In genomic region chr7:28714667-28715066, GRCm38 (mm10) we compare ENCODE assay signal across 20 mouse cellular contexts. TPM values are rescaled to one million over a fixed set of nuclear protein-coding genes. Genes with fewer than 3 reads are reported as not detected.
DNase-seq lines count a peak whose midpoint lies in the region; ATAC-seq lines count a peak whose summit lies in the region.
"Had no signal": no experiment of that assay in that cellular context is flagged by ENCODE, and none has a peak within 500 bp of the region (broad histone marks: within the 10 kb centered on the region; RNA-seq: fewer than 3 reads in every experiment).

No protein-coding gene starts in this region.

- H3K9me3 ChIP-seq in neural tube, embryonic 15.5 days (replicated peaks): no peaks in the 10 kb centered on the region
- H3K9me3 ChIP-seq: hindbrain, embryonic 12.5 days; kidney, embryonic 15.5 days; limb, embryonic 15.5 days; midbrain, embryonic 12.5 days had no signal

- ATAC-seq in frontal cortex, adult (ENCODE audit: low TSS enrichment): peak; percentile 78; the same call in 1 of the 2 replicates
- ATAC-seq in neural tube, embryonic 15.5 days (ENCODE audit: low FRiP score): no peak

- intact Hi-C loops in left cerebral cortex, postnatal 4 days (cut with DNase I): loop anchor here (5.0 kb wide), 1 partner anchor 267 kb away; no protein-coding TSS in a partner anchor

- H3K27ac ChIP-seq in neural tube, embryonic 15.5 days (replicated peaks): no peak overlapping the region
- H3K27ac ChIP-seq: hindbrain, embryonic 12.5 days; kidney, embryonic 15.5 days; limb, embryonic 15.5 days; midbrain, embryonic 12.5 days had no signal

- no peak overlapping the region for H3K9ac ChIP-seq in neural tube, embryonic 15.5 days (replicated peaks)
- H3K9ac ChIP-seq: hindbrain, embryonic 12.5 days; kidney, embryonic 15.5 days; limb, embryonic 15.5 days; midbrain, embryonic 12.5 days had no signal

- H3K4me1 ChIP-seq in neural tube, embryonic 15.5 days: peaks cover 9% of the 10 kb centered on the region

- H3K27me3 ChIP-seq in neural tube, embryonic 15.5 days (replicated peaks): no peaks in the 10 kb centered on the region; the same call in 1 of the 2 replicates
- H3K27me3 ChIP-seq: CH12.LX; hindbrain, embryonic 12.5 days; kidney, embryonic 15.5 days; limb, embryonic 15.5 days had no signal

- no peak overlapping the region for H3K4me3 ChIP-seq in neural tube, embryonic 15.5 days (replicated peaks)
- H3K4me3 ChIP-seq: hindbrain, embryonic 12.5 days; kidney, embryonic 15.5 days; limb, embryonic 15.5 days; midbrain, embryonic 12.5 days had no signal

- DNase-seq in frontal cortex, postnatal 14 days (ENCODE audit: low spot score in 2 of 2): no peak
- peak; percentile 40 to 50 for DNase-seq in left cerebral cortex, adult 18-20 months (ENCODE audit: low spot score in 2 of 2)
- DNase-seq in left cerebral cortex, postnatal 4 days: no peak
- peak; percentile 30 to 51 for DNase-seq in frontal cortex, postnatal 10 days (ENCODE audit: low spot score in 2 of 2)
- DNase-seq in right cerebral cortex, postnatal 25 days: peak; percentile 43
- DNase-seq in cerebellum, adult 11-12 months: no peak
- DNase-seq: cerebellum, postnatal 25 days; heart, adult 11 months; lung, adult 18-20 months; lung, postnatal 36 days had no signal

- H3K4me2 ChIP-seq in neural tube, embryonic 15.5 days: no peak overlapping the region
- H3K4me2 ChIP-seq: hindbrain, embryonic 12.5 days; kidney, embryonic 15.5 days; limb, embryonic 15.5 days; midbrain, embryonic 12.5 days had no signal

- no peaks in the 10 kb centered on the region for H3K36me3 ChIP-seq in neural tube, embryonic 15.5 days
- H3K36me3 ChIP-seq: hindbrain, embryonic 12.5 days; kidney, embryonic 15.5 days; limb, embryonic 15.5 days; midbrain, embryonic 12.5 days had no signal

- 80% methylated on average over 5 of the region's 5 CpGs for WGBS in neural tube, embryonic 15.5 days

RNA-seq across cellular contexts. Expression of gene Fbxo17, which starts 1.9 kb away (rescaled TPM):
- 1 to 10 TPM; 1.9 to 2.3 TPM for total RNA-seq in left cerebral cortex, adult 18-20 months (2021)
- total RNA-seq in left cerebral cortex, postnatal 4 days (2021): 1 to 10 TPM; 2.9 to 3.7 TPM
- 5.4 and 6.3 TPM in 2 replicates for polyA plus RNA-seq in neural tube, embryonic 15.5 days (2015; fragmentation: Nextera tagmentation; extraction: Ambion mirVana)

RNA-seq across cellular contexts. Expression of gene Fbxo27, which starts 22.0 kb away (rescaled TPM):
- 10 to 100 TPM; 24.6 TPM for total RNA-seq in left cerebral cortex, adult 18-20 months (2021)
- total RNA-seq in left cerebral cortex, postnatal 4 days (2021): 10 to 100 TPM; 20.1 to 22.8 TPM
- polyA plus RNA-seq in neural tube, embryonic 15.5 days (2015; fragmentation: Nextera tagmentation; extraction: Ambion mirVana): 10.2 and 10.5 TPM in 2 replicates
- total RNA-seq: CH12.LX had no signal

RNA-seq across cellular contexts. Expression of gene Mrps12, which starts 27.0 kb away (rescaled TPM):
- 10 to 100 TPM; 62.8 to 71.0 TPM for total RNA-seq in left cerebral cortex, adult 18-20 months (2021)
- total RNA-seq in left cerebral cortex, postnatal 4 days (2021): 10 to 100 TPM; 41.1 to 41.6 TPM
- polyA plus RNA-seq in neural tube, embryonic 15.5 days (2015; fragmentation: Nextera tagmentation; extraction: Ambion mirVana): 116 and 124 TPM in 2 replicates

RNA-seq across cellular contexts. Expression of gene Sars2, which starts 27.1 kb away (rescaled TPM):
- 10 to 100 TPM; 11.0 to 11.6 TPM for total RNA-seq in left cerebral cortex, adult 18-20 months (2021)
- 10 to 100 TPM; 11.9 to 13.3 TPM for total RNA-seq in left cerebral cortex, postnatal 4 days (2021)
- 19.7 and 23.3 TPM in 2 replicates for polyA plus RNA-seq in neural tube, embryonic 15.5 days (2015; fragmentation: Nextera tagmentation; extraction: Ambion mirVana)

RNA-seq across cellular contexts. Expression of gene Ccer2, which starts 41.3 kb away (rescaled TPM):
- 1 to 10 TPM; 1.1 to 2.9 TPM for total RNA-seq in left cerebral cortex, adult 18-20 months (2021)
- total RNA-seq in left cerebral cortex, postnatal 4 days (2021): under 1 TPM in 1 of 2 experiments, not detected in 1; 0.68 TPM
- polyA plus RNA-seq in neural tube, embryonic 15.5 days (2015; fragmentation: Nextera tagmentation; extraction: Ambion mirVana): 0.78 and 0.88 TPM in 2 replicates
- total RNA-seq: adrenal gland, postnatal 4 days had no signal
- polyA plus RNA-seq: intestine, embryonic 14.5 days; kidney, embryonic 15.5 days; midbrain, embryonic 12.5 days; stomach, embryonic 14.5 days had no signal

Comparison
In these comparisons a context has a peak if more than half of its experiments do, and no peak if none do; other contexts are left out.
1. DNase-seq: peak in left cerebral cortex, adult 18-20 months (2 of 2), frontal cortex, postnatal 10 days (2 of 2) and right cerebral cortex, postnatal 25 days (single experiment); none in frontal cortex, postnatal 14 days (0 of 2), left cerebral cortex, postnatal 4 days (single experiment) and cerebellum, adult 11-12 months (single experiment).